13 mouse cellular contexts compared by ENCODE assay signal in the genomic region with DNA sequence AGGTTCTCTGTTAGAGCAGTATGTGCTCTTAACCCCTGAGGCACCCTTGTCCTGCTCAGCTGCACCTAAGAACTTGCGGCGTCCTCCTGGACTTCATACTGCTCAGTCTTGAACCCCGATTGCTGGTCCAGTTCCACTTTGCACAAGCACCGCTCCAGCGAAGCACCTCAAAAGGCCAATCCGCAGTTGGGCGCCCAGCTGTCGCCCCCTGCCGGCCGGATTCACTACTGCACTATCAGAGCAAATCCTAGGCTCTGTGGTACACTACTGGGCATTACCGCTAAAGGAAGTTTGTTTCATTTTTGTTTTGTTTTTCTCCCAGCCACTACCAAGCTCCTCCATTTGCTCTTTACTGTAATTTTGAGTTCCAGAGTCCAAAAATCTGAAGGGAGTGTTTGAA. TPM values are rescaled to one million over a fixed set of nuclear protein-coding genes. Genes with fewer than 3 reads are reported as not detected.
DNase-seq lines count a peak whose midpoint lies in the region; ATAC-seq and TF ChIP-seq lines count a peak whose summit lies in the region.
"Had no signal": no experiment of that assay in that cellular context is flagged by ENCODE, and none has a peak within 500 bp of the region (broad histone marks: within the 10 kb centered on the region; RNA-seq: fewer than 3 reads in every experiment).

No protein-coding gene starts in this region.

- H3K36me3 ChIP-seq in midbrain, embryonic 10.5 days: no peaks in the 10 kb centered on the region
- H3K36me3 ChIP-seq in midbrain, embryonic 13.5 days: no peaks in the 10 kb centered on the region
- H3K36me3 ChIP-seq in MEL (ENCODE audit: control insufficient read depth in 1 of 2, insufficient read depth in 2 of 2, low read length in 2 of 2): no peaks in the 10 kb centered on the region
- H3K36me3 ChIP-seq: neural tube, embryonic 13.5 days; stomach, embryonic 15.5 days had no signal

- H3K4me2 ChIP-seq in midbrain, embryonic 13.5 days (replicated peaks): no peak overlapping the region
- H3K4me2 ChIP-seq: neural tube, embryonic 13.5 days; stomach, embryonic 15.5 days had no signal

- no peak for ATAC-seq in midbrain, embryonic 13.5 days

- no peak for TF ChIP-seq POLR2A in MEL (IDR thresholded peaks at IDR 0.05; ENCODE audit: control insufficient read depth in 1 of 2, insufficient read depth in 1 of 2, low read depth in 1 of 2, low read length in 2 of 2, poor library complexity in 1 of 2)

- H3K9ac ChIP-seq in midbrain, embryonic 13.5 days (replicated peaks): no peak overlapping the region
- H3K9ac ChIP-seq in MEL (ENCODE audit: control insufficient read depth, low read depth, low read length, poor library complexity, severe bottlenecking): no peak overlapping the region
- H3K9ac ChIP-seq: neural tube, embryonic 13.5 days; stomach, embryonic 15.5 days had no signal

- H3K79me2 ChIP-seq in MEL (ENCODE audit: control insufficient read depth, insufficient read depth, low read length, poor library complexity): no peaks in the 10 kb centered on the region

- no peak overlapping the region for H3K4me3 ChIP-seq in gastrocnemius, adult 2 months
- H3K4me3 ChIP-seq in midbrain, embryonic 10.5 days: no peak overlapping the region
- no peak overlapping the region for H3K4me3 ChIP-seq in midbrain, embryonic 13.5 days (replicated peaks)
- no peak overlapping the region for H3K4me3 ChIP-seq in MEL (ENCODE audit: control insufficient read depth in 1 of 2, insufficient read depth in 1 of 2, low read depth in 2 of 2, low read length in 2 of 2)
- H3K4me3 ChIP-seq: neural tube, embryonic 13.5 days; stomach, embryonic 15.5 days had no signal

- no peak overlapping the region for H3K27ac ChIP-seq in gastrocnemius, adult 2 months
- no peak overlapping the region for H3K27ac ChIP-seq in midbrain, embryonic 10.5 days (replicated peaks)
- H3K27ac ChIP-seq in midbrain, embryonic 13.5 days: no peak overlapping the region
- no peak overlapping the region for H3K27ac ChIP-seq in MEL (ENCODE audit: control insufficient read depth, low read depth, low read length)
- H3K27ac ChIP-seq: neural tube, embryonic 13.5 days; stomach, embryonic 15.5 days had no signal

- H3K4me1 ChIP-seq in midbrain, embryonic 10.5 days: no peaks in the 10 kb centered on the region
- H3K4me1 ChIP-seq in midbrain, embryonic 13.5 days (replicated peaks): no peaks in the 10 kb centered on the region
- no peaks in the 10 kb centered on the region for H3K4me1 ChIP-seq in MEL (ENCODE audit: control insufficient read depth in 1 of 2, insufficient read depth in 2 of 2, low read length in 2 of 2)
- H3K4me1 ChIP-seq: neural tube, embryonic 13.5 days; stomach, embryonic 15.5 days had no signal

- intact Hi-C loops in gastrocnemius, adult 2 months (cut with DNase I): no loop called here
- intact Hi-C loops in gastrocnemius, postnatal 14 days (cut with DNase I; ENCODE audit: low total_unique reads): no loop called here

- H3K9me3 ChIP-seq in midbrain, embryonic 10.5 days (replicated peaks): peaks cover 6% of the 10 kb centered on the region
- H3K9me3 ChIP-seq in midbrain, embryonic 13.5 days: peaks cover 5% of the 10 kb centered on the region; the same call in 1 of the 2 replicates
- no peaks in the 10 kb centered on the region for H3K9me3 ChIP-seq in MEL (replicated peaks; ENCODE audit: insufficient read depth, low read length)
- H3K9me3 ChIP-seq: stomach, embryonic 15.5 days had no signal

- DNase-seq in gastrocnemius, adult 2 months: no peak
- DNase-seq in gastrocnemius, postnatal 4 days (ENCODE audit: low spot score in 2 of 2): no peak
- DNase-seq in midbrain, embryonic 10.5 days (ENCODE audit: low spot score): peak; percentile 22
- peak; percentile 29 for DNase-seq in MEL (ENCODE audit: low read depth, low spot score)
- DNase-seq in lung, postnatal 36 days: peak; percentile 57
- DNase-seq in gastrocnemius, postnatal 14 days: no peak
- no peak for DNase-seq in adrenal gland, adult 18-20 months (ENCODE audit: low spot score in 2 of 2)

- peak; percentile 36 for TF ChIP-seq RAD21 in MEL (IDR thresholded peaks at IDR 0.05; ENCODE audit: low read depth, low read length)

- 50% methylated on average over 11 of the region's 11 CpGs for whole genome bisulfite sequencing in midbrain, embryonic 10.5 days
- WGBS in midbrain, embryonic 13.5 days: 50% methylated on average over 11 of the region's 11 CpGs

- H3K27me3 ChIP-seq in midbrain, embryonic 10.5 days (ENCODE audit: low read depth, poor library complexity, severe bottlenecking): no peaks in the 10 kb centered on the region
- no peaks in the 10 kb centered on the region for H3K27me3 ChIP-seq in midbrain, embryonic 13.5 days
- H3K27me3 ChIP-seq in MEL (ENCODE audit: control insufficient read depth in 1 of 2, insufficient read depth in 2 of 2, low read length in 2 of 2): no peaks in the 10 kb centered on the region
- H3K27me3 ChIP-seq: neural tube, embryonic 13.5 days; stomach, embryonic 15.5 days had no signal

- no peak for TF ChIP-seq EP300 in MEL (IDR thresholded peaks at IDR 0.05; ENCODE audit: low read depth in 1 of 2, low read length in 2 of 2)

- TF ChIP-seq CTCF in gastrocnemius, adult 2 months (IDR thresholded peaks at IDR 0.05): peak; percentile 61
- TF ChIP-seq CTCF in MEL (IDR thresholded peaks at IDR 0.05 in 2 of 3, conservative IDR thresholded peaks at IDR 0.05 in 1 of 3; ENCODE audit: control insufficient read depth in 1 of 3, insufficient read depth in 1 of 3, low read depth in 2 of 3, low read length in 3 of 3, poor library complexity in 1 of 3, severe bottlenecking in 1 of 3): peak; percentile 68 to 88 (median 68)

TF ChIP-seq in MEL, 35 proteins besides CTCF, POLR2A, EP300 and RAD21:
- TF ChIP-seq MYB (IDR thresholded peaks at IDR 0.05; ENCODE audit: low read depth, low read length): no peak
- no peak for TF ChIP-seq USF2 (IDR thresholded peaks at IDR 0.05; ENCODE audit: borderline replicate concordance in 1 of 2, insufficient read depth in 1 of 2, low read depth in 1 of 2, low read length in 2 of 2)
- TF ChIP-seq SMC3 (IDR thresholded peaks at IDR 0.05; ENCODE audit: low read depth, low read length): peak; percentile 62
- TF ChIP-seq ZC3H11A (IDR thresholded peaks at IDR 0.05; ENCODE audit: low read depth, low read length): peak; percentile 38
- no peak for TF ChIP-seq ZMIZ1 (IDR thresholded peaks at IDR 0.05; ENCODE audit: low read depth, low read length)
- TF ChIP-seq NRF1 (IDR thresholded peaks at IDR 0.05; ENCODE audit: insufficient read depth, low read depth, low read length, poor library complexity, severe bottlenecking): no peak
- TF ChIP-seq ELF1 (IDR thresholded peaks at IDR 0.05; ENCODE audit: low read depth, low read length): no peak
TF ChIP-seq in MEL: peak in this region for 2.

RNA-seq across cellular contexts. Expression of a gene that starts 36.9 kb away (rescaled TPM):
- total RNA-seq in gastrocnemius, adult 2 months (2021): not detected
- not detected for total RNA-seq in gastrocnemius, postnatal 4 days (2021)
- polyA plus RNA-seq in midbrain, embryonic 10.5 days (2016; fragmentation: Nextera tagmentation; extraction: Ambion mirVana): not detected in 2 replicates
- polyA plus RNA-seq in midbrain, embryonic 13.5 days (2015; fragmentation: Nextera tagmentation; extraction: Ambion mirVana): not detected in 2 replicates
- total RNA-seq in MEL (2012; rRNA removed): not detected in 2 replicates
- polyA plus RNA-seq in MEL (2012; ENCODE audit: insufficient read depth in 1 of 2, insufficient read length in 2 of 2, low read depth in 1 of 2, low replicate concordance in 2 of 2, missing spikeins in 1 of 2): not detected
- total RNA-seq in gastrocnemius, postnatal 14 days (2021): not detected
- total RNA-seq in adrenal gland, adult 18-20 months (2021): under 1 TPM in 1 of 2 experiments, not detected in 1; 0.32 TPM
- polyA plus RNA-seq: heart, embryonic 14.5 days; large intestine, adult 2 months; lung, embryonic 16.5 days; neural tube, embryonic 13.5 days; stomach, embryonic 15.5 days had no signal

Comparison
In these comparisons a context has a peak if more than half of its experiments do, and no peak if none do; other contexts are left out.
1. DNase-seq: peak in midbrain, embryonic 10.5 days (single experiment), MEL (single experiment) and lung, postnatal 36 days (single experiment); none in gastrocnemius, adult 2 months (single experiment), gastrocnemius, postnatal 4 days (0 of 2), gastrocnemius, postnatal 14 days (single experiment) and adrenal gland, adult 18-20 months (0 of 2).